In the genomic region with DNA sequence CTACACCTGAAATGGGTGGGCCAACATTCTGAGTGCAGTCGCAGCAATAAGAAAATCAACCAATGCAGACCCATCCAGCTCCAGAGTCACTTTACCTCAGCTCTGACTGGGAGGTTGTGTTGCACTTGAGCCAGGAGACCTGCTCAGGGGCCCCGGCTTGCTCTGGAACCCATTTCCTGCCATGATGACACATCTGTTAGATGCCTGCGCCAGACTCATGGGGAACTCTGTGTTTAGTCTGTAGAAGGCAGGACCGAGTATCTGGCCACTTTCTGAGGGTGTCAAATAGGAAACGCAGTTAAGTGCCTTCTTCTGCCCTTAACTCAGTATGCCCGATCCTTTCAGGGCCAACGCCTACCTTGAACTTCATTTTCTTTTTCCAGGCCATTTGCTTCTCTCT, we compare ENCODE assay signal across 28 mouse cellular contexts.
DNase-seq lines count a peak whose midpoint lies in the region; ATAC-seq and TF ChIP-seq lines count a peak whose summit lies in the region.
"Had no signal": no experiment of that assay in that cellular context is flagged by ENCODE, and none has a peak within 500 bp of the region (broad histone marks: within the 10 kb centered on the region; RNA-seq: fewer than 3 reads in every experiment).

No protein-coding gene starts in this region.

- whole genome bisulfite sequencing in heart, embryonic 12.5 days, result 38% methylated on average over 7 of the region's 7 CpGs
- WGBS in thymus, adult 2 months, result 53% methylated on average over 7 of the region's 7 CpGs

- H3K27ac ChIP-seq in heart, embryonic 12.5 days (ENCODE audit: poor library complexity, severe bottlenecking), result peak overlapping the region; percentile 65; the same call in 1 of the 2 replicates
- no peak overlapping the region for H3K27ac ChIP-seq in thymus, adult 2 months (ENCODE audit: control insufficient read depth, insufficient read depth, low read length)
- H3K27ac ChIP-seq: embryonic facial prominence, embryonic 13.5 days; limb, embryonic 10.5 days; limb, embryonic 15.5 days; liver, embryonic 13.5 days had no signal

- TF ChIP-seq CTCF in thymus, adult 2 months (IDR thresholded peaks at IDR 0.05; ENCODE audit: borderline replicate concordance, control insufficient read depth, extremely low read depth, insufficient read depth, low read length, poor library complexity), result no peak

- DNase-seq in heart, postnatal 36 days, result no peak
- DNase-seq in thymus, postnatal 36 days, result peak; percentile 6 to 7
- DNase-seq in thymus, adult 2 months, result no peak
- peak; percentile 14 for DNase-seq in NIH3T3 (ENCODE audit: low read depth)
- DNase-seq in kidney, postnatal 4 days, result no peak
- DNase-seq in spleen, postnatal 4 days (ENCODE audit: low spot score in 2 of 2), result no peak
- DNase-seq: adrenal gland, postnatal 25 days; B cell, adult 2 months; cerebellum, adult 11-12 months; cerebellum, adult 9-11 months; embryo, embryonic 11 days; gastrocnemius, postnatal 14 days; kidney, adult 2 months; kidney, postnatal 36 days; layer of hippocampus, postnatal 36 days; liver, embryonic 13.5 days; lung, adult 18-20 months; lung, postnatal 4 days; midbrain, embryonic 14.5 days had no signal

- H3K4me3 ChIP-seq in heart, embryonic 12.5 days, result no peak overlapping the region
- H3K4me3 ChIP-seq in thymus, adult 2 months (ENCODE audit: control insufficient read depth, insufficient read depth, low read length), result no peak overlapping the region
- H3K4me3 ChIP-seq: embryonic facial prominence, embryonic 13.5 days; erythroblast, embryonic 14.5 days; heart, embryonic 15.5 days; limb, embryonic 10.5 days; limb, embryonic 15.5 days; liver, embryonic 13.5 days; megakaryocyte, embryonic 14.5 days had no signal

- no peak overlapping the region for H3K9ac ChIP-seq in heart, embryonic 12.5 days
- H3K9ac ChIP-seq: embryonic facial prominence, embryonic 13.5 days; heart, embryonic 15.5 days; limb, embryonic 15.5 days; liver, embryonic 13.5 days had no signal

- no peaks in the 10 kb centered on the region for H3K36me3 ChIP-seq in heart, embryonic 12.5 days
- H3K36me3 ChIP-seq in thymus, adult 2 months (ENCODE audit: control insufficient read depth, insufficient read depth, low read length), result no peaks in the 10 kb centered on the region
- H3K36me3 ChIP-seq: embryonic facial prominence, embryonic 13.5 days; heart, embryonic 15.5 days; limb, embryonic 10.5 days; limb, embryonic 15.5 days; liver, embryonic 13.5 days had no signal

- no peaks in the 10 kb centered on the region for H3K9me3 ChIP-seq in heart, embryonic 12.5 days (replicated peaks)
- H3K9me3 ChIP-seq: embryonic facial prominence, embryonic 13.5 days; heart, embryonic 15.5 days; limb, embryonic 10.5 days; limb, embryonic 15.5 days; liver, embryonic 13.5 days; megakaryocyte, embryonic 14.5 days had no signal

- peaks cover 69% of the 10 kb centered on the region for H3K4me1 ChIP-seq in heart, embryonic 12.5 days (replicated peaks)
- H3K4me1 ChIP-seq in thymus, adult 2 months (replicated peaks; ENCODE audit: control insufficient read depth, insufficient read depth, low read length), result no peaks in the 10 kb centered on the region

- intact Hi-C loops in heart, postnatal 36 days (cut with DNase I), result no loop called here

- no peak overlapping the region for H3K4me2 ChIP-seq in heart, embryonic 12.5 days
- H3K4me2 ChIP-seq: embryonic facial prominence, embryonic 13.5 days; heart, embryonic 15.5 days; limb, embryonic 15.5 days; liver, embryonic 13.5 days had no signal

- ATAC-seq in heart, embryonic 12.5 days (ENCODE audit: insufficient number of reproducible peaks, low FRiP score), result no peak
- ATAC-seq: hindbrain, embryonic 16.5 days; lung, postnatal 0 days had no signal

- no peak for TF ChIP-seq POLR2A in thymus, adult 2 months (IDR thresholded peaks at IDR 0.05; ENCODE audit: control insufficient read depth, extremely low read depth, insufficient read depth, low read length, poor library complexity)

- H3K27me3 ChIP-seq in heart, embryonic 12.5 days (replicated peaks), result no peaks in the 10 kb centered on the region
- H3K27me3 ChIP-seq in thymus, adult 2 months (ENCODE audit: control insufficient read depth, insufficient read depth, low read length), result no peaks in the 10 kb centered on the region
- H3K27me3 ChIP-seq: embryonic facial prominence, embryonic 13.5 days; heart, embryonic 15.5 days; limb, embryonic 15.5 days; liver, embryonic 13.5 days had no signal

Comparison
In these comparisons a context has a peak if more than half of its experiments do, and no peak if none do; other contexts are left out.
1. DNase-seq: peak in thymus, postnatal 36 days (2 of 2) and NIH3T3 (single experiment); none in heart, postnatal 36 days (0 of 2), thymus, adult 2 months (single experiment), kidney, postnatal 4 days (0 of 2) and spleen, postnatal 4 days (0 of 2).